Mouse (Mus musculus): ENCODE measurements around the gene Col23a1. TPM values are rescaled to one million over a fixed set of nuclear protein-coding genes. Genes with fewer than 3 reads are reported as not detected.
A peak's percentile ranks its signal among the peaks of the same experiment; 100 is the strongest.

Col23a1 gene
- polyA plus RNA-seq, 1 experiment from 2014 or later: 24.9 TPM

- Histone ChIP-seq H3K4me2 (peak overlapping the region; percentile 18; the same call in 1 of the 2 replicates), H3K9me3 (no peaks in the 10 kb centered on the region)
- peak; percentile 63; the same call in 1 of the 2 replicates for ATAC-seq (ENCODE audit: borderline replicate concordance, extremely low read depth, low FRiP score, low TSS enrichment)
Observed at GRCm38 (mm10) chr11:51468737-51469136, 179.0 kb downstream of the Col23a1 start.

GRCm38 (mm10) chr11:51469341-51469831 is 179.7 kb downstream of the Col23a1 start:
- peak; percentile 66 for ATAC-seq (ENCODE audit: borderline replicate concordance, extremely low read depth, low FRiP score, low TSS enrichment)
- Histone ChIP-seq H3K27ac (peak overlapping the region; percentile 91), H3K4me2 (peak overlapping the region; percentile 18; the same call in 1 of the 2 replicates), H3K36me3 (no peaks in the 10 kb centered on the region), H3K4me1 (peaks cover 48% of the 10 kb centered on the region), H3K9me3 (no peaks in the 10 kb centered on the region), H3K27me3 (no peaks in the 10 kb centered on the region), H3K9ac (no peak overlapping the region), H3K4me3 (no peak overlapping the region)
- 26% methylated on average over 13 of the region's 13 CpGs for WGBS

More at GRCm38 (mm10) chr11:51468737-51469136, 179.0 kb downstream of the Col23a1 start:
- Histone ChIP-seq H3K27ac (peak overlapping the region; percentile 91), H3K4me1 (peaks cover 48% of the 10 kb centered on the region), H3K4me3 (no peak overlapping the region), H3K27me3 (no peaks in the 10 kb centered on the region), H3K9ac (no peak overlapping the region), H3K36me3 (no peaks in the 10 kb centered on the region)
- WGBS: 29% methylated on average over 6 of the region's 6 CpGs

GRCm38 (mm10) chr11:51470383-51471144 is 180.8 kb downstream of the Col23a1 start:
- Histone ChIP-seq H3K4me2 (peak overlapping the region; percentile 40), H3K4me3 (no peak overlapping the region), H3K9ac (no peak overlapping the region), H3K36me3 (no peaks in the 10 kb centered on the region), H3K27me3 (no peaks in the 10 kb centered on the region), H3K27ac (peak overlapping the region; percentile 91), H3K4me1 (peaks cover 48% of the 10 kb centered on the region), H3K9me3 (no peaks in the 10 kb centered on the region)
- peak; percentile 52; the same call in 1 of the 2 replicates for ATAC-seq (ENCODE audit: borderline replicate concordance, extremely low read depth, low FRiP score, low TSS enrichment)
- WGBS: 23% methylated on average over 17 of the region's 17 CpGs

GRCm38 (mm10) chr11:51473686-51474085 is 184.0 kb downstream of the Col23a1 start:
- Histone ChIP-seq H3K4me3 (no peak overlapping the region), H3K9ac (no peak overlapping the region), H3K4me2 (no peak overlapping the region), H3K9me3 (no peaks in the 10 kb centered on the region), H3K27me3 (no peaks in the 10 kb centered on the region), H3K4me1 (peaks cover 45% of the 10 kb centered on the region), H3K27ac (no peak overlapping the region), H3K36me3 (no peaks in the 10 kb centered on the region)
- no peak for ATAC-seq (ENCODE audit: borderline replicate concordance, extremely low read depth, low FRiP score, low TSS enrichment)
- 85% methylated on average over 2 of the region's 2 CpGs for WGBS

GRCm38 (mm10) chr11:51476543-51476942 is 186.8 kb downstream of the Col23a1 start:
- ATAC-seq (ENCODE audit: borderline replicate concordance, extremely low read depth, low FRiP score, low TSS enrichment): no peak
- Histone ChIP-seq H3K27ac (peak overlapping the region; percentile 68; the same call in 1 of the 2 replicates), H3K4me1 (peaks cover 17% of the 10 kb centered on the region), H3K36me3 (no peaks in the 10 kb centered on the region), H3K4me2 (no peak overlapping the region), H3K4me3 (no peak overlapping the region), H3K27me3 (no peaks in the 10 kb centered on the region), H3K9ac (no peak overlapping the region), H3K9me3 (no peaks in the 10 kb centered on the region)
- WGBS: 63% methylated on average over 4 of the region's 4 CpGs

GRCm38 (mm10) chr11:51477571-51477970 is 187.9 kb downstream of the Col23a1 start:
- Histone ChIP-seq H3K4me2 (no peak overlapping the region), H3K27ac (peak overlapping the region; percentile 68), H3K27me3 (no peaks in the 10 kb centered on the region), H3K9ac (no peak overlapping the region), H3K9me3 (no peaks in the 10 kb centered on the region), H3K4me3 (no peak overlapping the region), H3K4me1 (peaks cover 10% of the 10 kb centered on the region), H3K36me3 (no peaks in the 10 kb centered on the region)
- no peak for ATAC-seq (ENCODE audit: borderline replicate concordance, extremely low read depth, low FRiP score, low TSS enrichment)
- 49% methylated on average over 8 of the region's 8 CpGs for WGBS

- H3K9ac ChIP-seq: no peak overlapping the region
- H3K36me3 ChIP-seq: no peaks in the 10 kb centered on the region
- ATAC-seq (ENCODE audit: borderline replicate concordance, extremely low read depth, low FRiP score, low TSS enrichment): no peak
- no peaks in the 10 kb centered on the region for H3K9me3 ChIP-seq
- H3K4me2 ChIP-seq: no peak overlapping the region
- WGBS: 43% methylated on average over 3 of the region's 3 CpGs
- no peaks in the 10 kb centered on the region for H3K27me3 ChIP-seq
- no peak overlapping the region for H3K4me3 ChIP-seq
- no peak overlapping the region for H3K27ac ChIP-seq
- peaks cover 21% of the 10 kb centered on the region for H3K4me1 ChIP-seq
Observed at GRCm38 (mm10) chr11:51482251-51482650, 192.5 kb downstream of the Col23a1 start.

- no peak overlapping the region for H3K4me3 ChIP-seq
- 65% methylated on average over 8 of the region's 8 CpGs for WGBS
- H3K27me3 ChIP-seq: no peaks in the 10 kb centered on the region
- no peak for ATAC-seq (ENCODE audit: borderline replicate concordance, extremely low read depth, low FRiP score, low TSS enrichment)
- peak overlapping the region; percentile 72 for H3K27ac ChIP-seq
- no peak overlapping the region for H3K9ac ChIP-seq
- no peak overlapping the region for H3K4me2 ChIP-seq
- no peaks in the 10 kb centered on the region for H3K9me3 ChIP-seq
- H3K36me3 ChIP-seq: no peaks in the 10 kb centered on the region
- H3K4me1 ChIP-seq: peaks cover 17% of the 10 kb centered on the region
Observed at GRCm38 (mm10) chr11:51485051-51485521, 195.4 kb downstream of the Col23a1 start.

- Histone ChIP-seq H3K9ac (no peak overlapping the region), H3K9me3 (no peaks in the 10 kb centered on the region), H3K36me3 (no peaks in the 10 kb centered on the region), H3K4me1 (peaks cover 17% of the 10 kb centered on the region), H3K4me3 (no peak overlapping the region), H3K27ac (peak overlapping the region; percentile 72), H3K4me2 (no peak overlapping the region), H3K27me3 (no peaks in the 10 kb centered on the region)
- ATAC-seq (ENCODE audit: borderline replicate concordance, extremely low read depth, low FRiP score, low TSS enrichment): peak; percentile 62; the same call in 1 of the 2 replicates
- WGBS: 31% methylated on average over 10 of the region's 10 CpGs
Observed at GRCm38 (mm10) chr11:51485775-51486464, 196.2 kb downstream of the Col23a1 start.

- Histone ChIP-seq H3K36me3 (no peaks in the 10 kb centered on the region), H3K27me3 (no peaks in the 10 kb centered on the region), H3K4me2 (no peak overlapping the region), H3K9ac (no peak overlapping the region), H3K4me1 (peaks cover 17% of the 10 kb centered on the region), H3K27ac (no peak overlapping the region), H3K4me3 (no peak overlapping the region), H3K9me3 (no peaks in the 10 kb centered on the region)
- WGBS: 54% methylated on average over 9 of the region's 9 CpGs
- no peak for ATAC-seq (ENCODE audit: borderline replicate concordance, extremely low read depth, low FRiP score, low TSS enrichment)
Observed at GRCm38 (mm10) chr11:51488813-51489212, 199.1 kb downstream of the Col23a1 start.

- H3K4me2 ChIP-seq: no peak overlapping the region
- no peak overlapping the region for H3K4me3 ChIP-seq
- peaks cover 10% of the 10 kb centered on the region; the same call in 1 of the 2 replicates for H3K4me1 ChIP-seq
- no peak overlapping the region for H3K9ac ChIP-seq
- 60% methylated on average over 4 of the region's 4 CpGs for WGBS
- no peaks in the 10 kb centered on the region for H3K36me3 ChIP-seq
- ATAC-seq (ENCODE audit: borderline replicate concordance, extremely low read depth, low FRiP score, low TSS enrichment): no peak
- H3K27ac ChIP-seq: no peak overlapping the region
- no peaks in the 10 kb centered on the region for H3K27me3 ChIP-seq
- H3K9me3 ChIP-seq: no peaks in the 10 kb centered on the region
Observed at GRCm38 (mm10) chr11:51493421-51493820, 203.7 kb downstream of the Col23a1 start.

GRCm38 (mm10) chr11:51494178-51494577 is 204.5 kb downstream of the Col23a1 start:
- Histone ChIP-seq H3K4me1 (peaks cover 10% of the 10 kb centered on the region; the same call in 1 of the 2 replicates), H3K27me3 (no peaks in the 10 kb centered on the region), H3K36me3 (no peaks in the 10 kb centered on the region), H3K9me3 (no peaks in the 10 kb centered on the region), H3K9ac (no peak overlapping the region), H3K4me3 (no peak overlapping the region), H3K4me2 (no peak overlapping the region), H3K27ac (no peak overlapping the region)
- WGBS: 31% methylated on average over 5 of the region's 5 CpGs
- ATAC-seq (ENCODE audit: borderline replicate concordance, extremely low read depth, low FRiP score, low TSS enrichment): peak; percentile 21; the same call in 1 of the 2 replicates
